Mouse (Mus musculus) lung, postnatal 0 days (tissue): Measurements from ENCODE around the gene S100a4.

Source experiments
- CTCF ChIP-seq: IDR thresholded peaks from 2 replicates; pipeline ENCODE4 v1.5.1; 2016; ENCODE audit warnings: antibody characterized with exemption, mild to moderate bottlenecking
- EP300 ChIP-seq: IDR thresholded peaks from 2 replicates; pipeline ENCODE4 v1.6.1; 2016; ENCODE audit warnings: antibody characterized with exemption, mild to moderate bottlenecking, control low read depth

GRCm38 (mm10) chr3:90575320-90575719, 28.3 kb upstream of the S100a4 start:
- no peak for TF ChIP-seq CTCF
- no peak for TF ChIP-seq EP300
